Mouse (Mus musculus) ovary, postnatal 14 days (tissue): Measurements from ENCODE around the gene Grb14.

Experiments used
- DNase-seq: peaks from one replicate; pipeline ENCODE4 v3.0.0; 2022; ENCODE audit warnings: low spot score

The Grb14 gene

GRCm38 (mm10) chr2:65024887-65025286 lies at the start of gene Grb14:
TSS of gene Grb14 (minus strand) at chr2:65024987.
- DNase-seq: no peak

- DNase-seq: no peak
Measured at GRCm38 (mm10) chr2:65072205-65072604, 47.4 kb upstream of the Grb14 start.

- DNase-seq: no peak
Measured at GRCm38 (mm10) chr2:65053764-65054163, 29.0 kb upstream of the Grb14 start.

GRCm38 (mm10) chr2:65052191-65053012 lies 27.6 kb upstream of the Grb14 start:
- no peak for DNase-seq

- no peak for DNase-seq
Measured at GRCm38 (mm10) chr2:65050776-65051175, 26.0 kb upstream of the Grb14 start.

GRCm38 (mm10) chr2:65048234-65049017 lies 23.6 kb upstream of the Grb14 start:
- DNase-seq: no peak

GRCm38 (mm10) chr2:65038164-65038563 lies 13.4 kb upstream of the Grb14 start:
- no peak for DNase-seq

GRCm38 (mm10) chr2:65037546-65037945 lies 12.8 kb upstream of the Grb14 start:
- DNase-seq: no peak

GRCm38 (mm10) chr2:65022363-65023240 lies 2.2 kb downstream of the Grb14 start:
- DNase-seq: peak; percentile 44

GRCm38 (mm10) chr2:65021691-65022362 lies 3.0 kb downstream of the Grb14 start:
- DNase-seq: no peak

GRCm38 (mm10) chr2:65017375-65017774 lies 7.4 kb downstream of the Grb14 start:
- no peak for DNase-seq

GRCm38 (mm10) chr2:65014552-65014951 lies 10.2 kb downstream of the Grb14 start:
- DNase-seq: no peak

- no peak for DNase-seq
Measured at GRCm38 (mm10) chr2:65010105-65010504, 14.7 kb downstream of the Grb14 start.

GRCm38 (mm10) chr2:65007396-65007795 lies 17.4 kb downstream of the Grb14 start:
- no peak for DNase-seq

- DNase-seq: no peak
Measured at GRCm38 (mm10) chr2:65005044-65005443, 19.7 kb downstream of the Grb14 start.

- peak; percentile 32 for DNase-seq
Measured at GRCm38 (mm10) chr2:65003433-65003832, 21.4 kb downstream of the Grb14 start.

GRCm38 (mm10) chr2:65002631-65003030 lies 22.2 kb downstream of the Grb14 start:
- no peak for DNase-seq

- no peak for DNase-seq
Measured at GRCm38 (mm10) chr2:64995048-64995447, 29.7 kb downstream of the Grb14 start.

GRCm38 (mm10) chr2:64989426-64990187 lies 35.2 kb downstream of the Grb14 start:
- DNase-seq: no peak

GRCm38 (mm10) chr2:64987782-64988181 lies 37.0 kb downstream of the Grb14 start:
- DNase-seq: no peak

GRCm38 (mm10) chr2:64975546-64975945 lies 49.2 kb downstream of the Grb14 start:
- no peak for DNase-seq
